Mouse (Mus musculus) neutrophil, adult 5-6 weeks (primary cell): Measurements from ENCODE around the gene Dnajc28. TPM values are rescaled to one million over a fixed set of nuclear protein-coding genes. Genes with fewer than 3 reads are reported as not detected.

Experiments used
- ATAC-seq: fragments of 151-379, 151-347 bp; 2 replicates; pipeline ENCODE4 v1.8.0; 2017; ENCODE audit warnings: mild to moderate bottlenecking, moderate TSS enrichment; ENCODE audit not compliant: insufficient number of reproducible peaks, poor library complexity, low FRiP score, severe bottlenecking; ENCODE audit errors: extremely low read depth
- total RNA-seq: library from RNA; stranded (forward); fragments of 200-1000 nt; gene quantifications from 2 replicates; pipeline ENCODE4 v1.2.3, GENCODE M21; 2017

The Dnajc28 gene
- total RNA-seq, 1 experiment from 2014 or later = 8.3 TPM

DNA sequence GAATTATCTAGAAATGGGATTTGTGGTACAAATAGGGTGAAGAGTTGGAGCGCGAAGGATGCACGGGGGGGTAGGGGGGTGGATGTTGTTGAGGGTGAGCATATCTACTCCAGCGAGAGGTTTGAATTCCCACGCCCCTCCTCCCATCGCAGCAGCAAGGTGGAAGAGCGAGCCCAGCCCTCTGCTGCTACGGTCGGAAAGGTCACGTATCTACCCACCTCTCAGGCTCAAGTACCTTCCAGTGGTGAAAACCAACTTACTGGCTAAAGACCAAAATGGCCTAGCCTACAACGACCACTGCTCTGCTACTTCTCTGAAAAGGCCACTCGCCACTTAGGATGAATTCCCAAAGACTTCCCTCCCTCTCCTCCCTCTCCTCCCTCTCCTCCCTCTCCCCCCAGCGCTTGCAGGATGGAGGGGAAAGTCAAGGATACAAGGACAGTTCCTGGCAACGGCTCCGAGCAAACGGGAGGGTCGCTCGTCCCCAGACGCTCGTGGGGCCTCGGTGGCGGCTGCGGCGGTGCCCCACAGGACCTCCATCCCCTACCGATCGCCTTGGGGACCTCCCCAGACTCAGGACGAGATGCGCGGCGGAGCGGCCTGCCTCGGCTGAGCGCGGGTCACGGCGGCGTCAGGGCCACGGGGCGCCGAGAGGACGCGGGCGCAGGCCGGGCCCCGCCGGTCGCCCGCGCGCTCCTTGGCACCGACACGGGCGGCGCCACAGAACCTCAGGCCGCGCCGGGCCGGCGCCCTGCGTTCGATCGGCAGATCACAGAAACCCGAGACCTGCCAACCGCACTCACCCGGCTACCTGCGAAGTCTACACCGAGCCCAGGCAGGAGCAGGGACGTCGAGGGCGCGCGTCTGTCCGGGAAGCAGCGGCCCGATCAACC, 21.8 kb downstream of the Dnajc28 start:
- no peak for ATAC-seq

DNA sequence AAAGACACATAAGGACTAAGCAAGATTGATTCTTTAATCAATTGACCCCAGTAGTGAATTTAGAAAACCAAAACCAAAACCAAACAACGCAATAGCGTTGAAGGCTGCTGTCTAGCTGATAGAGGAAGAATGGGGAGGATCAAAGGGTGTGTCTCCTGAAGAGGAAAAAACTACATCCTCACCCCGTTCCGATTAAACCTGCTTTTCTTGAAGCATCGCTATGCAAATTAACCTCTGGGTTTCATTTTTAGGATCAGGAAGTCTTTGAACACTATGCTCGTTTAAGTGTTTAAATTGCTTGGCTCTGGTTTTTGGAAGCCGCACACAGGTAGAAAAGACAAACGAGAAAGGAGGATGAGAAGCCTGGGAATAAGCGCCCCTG, 22.4 kb downstream of the Dnajc28 start:
- ATAC-seq = peak; percentile 33; the same call in 1 of the 2 replicates

DNA sequence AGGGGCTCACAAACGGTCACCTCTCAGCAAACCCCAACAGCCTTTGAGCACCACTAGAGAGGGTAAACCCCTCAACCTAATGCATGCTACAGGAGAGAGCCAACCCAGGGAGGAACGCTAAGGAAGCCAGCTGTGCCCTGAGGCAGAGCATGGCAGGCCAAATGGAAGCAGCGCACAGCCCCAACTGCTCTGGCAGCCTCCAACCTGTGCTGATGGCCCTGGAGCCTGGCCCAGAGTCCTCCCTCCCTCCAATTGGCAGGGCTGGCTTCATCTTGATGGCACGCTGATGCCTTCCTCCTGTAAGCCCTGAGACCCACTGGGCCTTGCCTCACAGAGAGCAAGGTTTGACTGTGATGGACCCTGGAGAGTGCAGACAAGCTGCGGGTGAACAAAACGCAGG, 23.8 kb downstream of the Dnajc28 start:
- no peak for ATAC-seq

DNA sequence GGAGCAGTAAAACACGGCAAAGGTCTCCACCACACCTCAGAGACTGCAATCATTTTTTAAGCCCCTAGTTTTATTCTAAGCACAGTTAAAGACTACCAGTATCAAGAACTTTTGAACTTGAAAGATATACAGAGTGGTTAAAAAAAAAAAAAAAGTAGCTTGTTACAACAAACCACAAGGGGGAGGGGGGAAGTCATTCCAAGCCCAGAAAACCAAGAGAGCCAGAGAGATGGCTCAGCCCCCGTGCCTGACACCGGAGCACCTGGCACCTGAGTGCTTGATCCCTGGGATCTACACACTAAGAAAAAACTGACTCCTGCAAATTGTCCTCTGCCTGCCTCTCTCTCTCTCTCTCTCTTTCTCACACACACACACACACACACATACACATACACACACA, 25.6 kb downstream of the Dnajc28 start:
- no peak for ATAC-seq

DNA sequence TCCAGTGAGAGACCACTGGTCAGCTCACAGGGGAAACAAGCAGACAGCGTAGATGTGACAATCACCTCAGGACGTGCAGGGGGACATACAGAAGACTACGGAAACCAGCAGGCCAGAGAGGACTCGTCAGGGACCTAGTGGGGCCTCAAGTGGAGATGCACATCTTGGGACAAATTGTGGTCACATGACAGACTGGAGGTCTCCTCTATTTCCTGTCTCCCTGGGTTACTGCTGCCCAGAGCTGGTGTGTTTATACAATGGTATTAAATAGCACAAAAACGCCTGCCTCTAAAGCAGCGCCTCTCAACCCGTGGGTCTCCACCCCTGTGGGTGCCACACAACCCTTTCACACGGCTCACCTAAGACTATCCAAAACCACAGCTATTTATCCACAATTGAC, 26.7 kb downstream of the Dnajc28 start:
- ATAC-seq = no peak

DNA sequence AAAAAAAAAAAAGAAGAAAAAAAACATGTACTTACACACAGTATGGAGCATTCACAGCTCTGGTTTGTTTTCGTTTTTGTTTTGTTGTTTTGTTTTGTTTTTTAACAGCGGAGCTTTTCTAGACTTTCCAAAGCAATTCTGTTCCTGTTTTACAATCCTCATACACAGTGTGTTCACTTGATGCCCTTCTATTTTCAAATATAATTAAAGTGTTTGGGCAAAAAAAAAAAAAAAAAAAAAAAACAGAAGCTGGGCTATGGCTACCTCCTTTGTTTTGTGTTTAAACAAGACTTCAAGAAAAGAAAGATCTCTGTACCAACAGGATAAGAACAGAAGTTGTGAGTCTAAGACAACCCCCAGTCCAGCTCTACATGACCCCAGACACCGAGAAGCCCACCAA, 30.1 kb downstream of the Dnajc28 start:
- ATAC-seq = no peak

DNA sequence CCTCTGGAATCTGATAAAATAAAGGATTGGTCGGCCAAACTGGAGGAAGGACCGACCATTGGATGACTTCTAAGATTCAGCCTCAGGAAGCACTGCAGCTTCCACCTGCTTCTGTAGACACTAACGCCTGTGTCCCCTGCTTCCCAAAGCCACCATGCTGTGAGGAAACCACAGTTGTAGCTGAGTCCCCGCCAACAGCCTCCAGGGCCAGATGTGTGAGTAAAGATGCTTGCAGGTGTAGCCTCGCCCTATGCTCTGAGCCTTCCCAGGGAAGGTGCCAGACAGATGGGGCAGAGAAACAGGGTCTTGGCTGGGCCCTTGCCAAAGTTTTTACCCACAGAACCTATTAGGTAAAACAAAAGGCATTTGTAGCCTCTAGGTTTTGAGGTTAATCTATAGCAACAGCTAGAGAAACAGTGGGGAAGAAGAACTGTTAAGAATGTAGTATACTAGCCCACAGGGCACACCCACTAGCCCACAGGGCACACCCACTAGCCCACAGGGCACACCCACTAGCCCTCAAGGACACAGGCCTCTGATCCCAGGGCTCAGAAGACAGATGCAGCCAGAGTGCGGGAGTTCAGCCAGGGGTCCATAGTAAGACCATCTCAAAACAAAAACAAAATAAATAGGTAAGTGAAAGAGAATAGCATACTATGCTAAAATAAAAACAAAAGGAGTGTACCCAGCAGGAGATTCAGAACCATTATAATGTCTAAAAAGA, 30.9 kb downstream of the Dnajc28 start:
- no peak for ATAC-seq

DNA sequence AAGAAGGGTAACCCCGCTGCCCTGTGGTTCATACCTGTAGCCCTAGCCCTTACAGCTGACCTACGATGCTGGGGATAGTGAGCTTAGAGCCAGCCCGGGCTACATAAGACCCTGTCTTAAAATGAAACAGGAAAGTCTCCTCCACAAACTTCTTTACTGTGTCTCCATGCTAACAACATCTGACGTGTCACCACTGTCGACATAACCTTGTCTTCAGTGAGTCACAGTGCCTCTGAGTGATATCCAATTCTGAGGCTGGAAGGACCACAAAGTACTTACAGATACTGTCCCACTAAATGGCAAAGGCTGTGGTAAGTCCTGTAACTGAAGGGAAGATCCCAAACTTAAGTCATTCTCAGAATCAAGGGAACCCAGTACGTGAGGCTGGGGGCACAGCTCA, 32.6 kb downstream of the Dnajc28 start:
- no peak for ATAC-seq

DNA sequence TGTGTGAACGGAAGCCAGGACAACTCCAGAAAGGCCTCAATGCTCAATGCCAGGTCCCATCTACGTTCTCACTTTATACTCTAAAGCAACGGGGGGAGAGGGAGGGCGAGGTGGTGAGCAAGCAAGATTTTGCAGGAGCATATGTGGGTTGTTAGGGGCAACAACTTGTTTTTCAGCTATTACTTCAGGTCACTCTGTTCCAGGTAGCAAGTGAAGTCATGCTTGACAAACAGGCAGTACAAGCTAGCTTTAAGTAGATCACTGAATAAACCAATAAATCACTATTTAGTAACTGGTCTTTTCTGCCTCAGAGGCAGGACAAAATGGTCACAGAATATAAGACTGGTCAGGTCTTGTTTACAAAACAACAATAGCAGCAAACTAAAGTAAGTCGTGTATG, 33.2 kb downstream of the Dnajc28 start:
- no peak for ATAC-seq

DNA sequence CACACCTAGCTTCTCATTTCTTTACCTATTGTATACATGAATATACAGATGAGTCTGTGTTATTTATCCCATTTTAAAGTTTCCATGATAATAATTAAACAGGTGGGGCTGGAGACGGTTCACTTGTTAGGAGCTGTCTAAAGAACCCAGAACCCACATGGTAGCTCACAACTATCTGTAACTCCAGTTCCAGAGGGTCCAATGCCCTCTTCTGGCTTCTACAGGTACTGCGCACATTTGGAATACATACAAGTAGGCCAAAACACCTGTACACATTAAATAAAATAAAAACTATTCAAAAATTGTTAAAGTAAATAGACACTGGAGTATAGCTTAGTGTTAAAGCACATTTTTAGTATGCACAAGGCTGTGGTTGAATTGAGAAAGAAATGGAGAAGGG, 36.5 kb downstream of the Dnajc28 start:
- 0 out of 2 replicates have a peak, but pooled peaks have one; percentile 30 for ATAC-seq

DNA sequence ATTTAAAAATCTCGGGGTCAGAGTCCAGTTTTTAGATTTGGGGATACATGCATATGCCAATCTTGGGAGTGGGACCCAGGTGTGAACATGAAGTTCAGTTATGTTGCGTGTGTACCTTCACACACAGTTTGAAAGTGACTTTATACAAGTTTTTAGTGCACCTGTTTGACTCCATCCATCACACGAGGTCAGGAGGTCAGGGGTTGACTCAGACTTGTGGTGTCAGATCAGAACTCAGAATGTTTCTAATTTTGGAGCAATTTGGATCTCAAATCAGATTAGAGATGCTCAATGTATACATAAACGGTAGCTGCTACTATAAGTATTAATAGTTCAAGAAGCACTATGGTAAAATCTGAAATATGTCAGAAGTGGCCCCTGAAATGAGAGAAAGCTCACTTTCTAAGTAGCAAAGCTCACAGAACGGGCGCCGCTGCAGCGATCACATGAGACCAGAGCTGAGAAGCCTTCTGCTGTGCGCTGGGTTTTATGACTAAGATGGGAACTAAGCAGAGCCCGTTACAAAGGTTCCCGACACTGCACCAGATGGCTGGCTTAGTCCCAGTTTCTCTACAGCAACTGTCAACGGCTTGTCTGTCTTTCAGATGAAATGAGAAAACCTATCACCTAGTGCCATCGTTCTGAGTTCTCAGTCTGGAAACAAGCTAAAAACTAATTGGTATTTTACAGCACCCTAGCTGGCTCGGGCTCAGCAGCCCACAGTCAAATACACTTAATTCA, 39.7 kb downstream of the Dnajc28 start:
- ATAC-seq = no peak

DNA sequence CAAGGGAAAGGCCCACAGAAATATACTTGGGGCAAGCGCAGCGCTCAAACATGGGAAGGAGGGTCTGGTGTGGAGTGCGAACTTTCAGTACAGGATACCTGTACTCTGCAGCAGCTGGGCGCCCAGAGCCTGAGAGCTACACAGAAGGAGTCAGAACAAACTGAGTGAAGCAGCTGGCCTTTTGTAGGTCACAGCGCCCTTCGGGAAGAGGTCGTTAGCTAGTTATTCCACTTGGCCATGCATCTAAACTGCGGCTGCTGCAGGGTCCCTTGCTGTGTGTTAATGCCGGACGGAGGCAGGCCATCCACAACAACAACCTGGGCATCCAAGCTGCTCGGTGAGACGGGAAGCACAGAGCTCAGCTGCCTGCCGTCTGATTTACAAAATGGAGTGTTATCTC, 43.7 kb downstream of the Dnajc28 start:
- no peak for ATAC-seq

DNA sequence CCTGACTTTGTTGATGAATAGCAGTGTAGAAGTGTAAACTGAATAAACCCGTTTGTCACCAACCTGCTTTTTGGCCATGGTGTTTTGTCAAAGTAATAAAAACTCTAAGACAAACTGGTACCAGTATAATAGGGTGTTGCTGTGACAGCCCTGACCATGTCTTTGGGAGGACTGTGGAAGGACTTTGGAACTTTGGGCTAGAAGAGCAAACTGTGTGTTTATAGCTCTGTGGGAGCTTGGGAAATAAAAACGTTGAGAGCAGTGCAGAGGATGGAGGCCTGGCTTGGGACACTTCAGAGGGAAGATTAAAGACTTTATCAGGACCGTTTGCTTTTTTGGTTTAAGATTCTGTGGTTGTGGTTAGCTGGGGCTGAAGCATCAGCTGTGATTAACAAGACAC, 47.7 kb downstream of the Dnajc28 start:
- no peak for ATAC-seq

DNA sequence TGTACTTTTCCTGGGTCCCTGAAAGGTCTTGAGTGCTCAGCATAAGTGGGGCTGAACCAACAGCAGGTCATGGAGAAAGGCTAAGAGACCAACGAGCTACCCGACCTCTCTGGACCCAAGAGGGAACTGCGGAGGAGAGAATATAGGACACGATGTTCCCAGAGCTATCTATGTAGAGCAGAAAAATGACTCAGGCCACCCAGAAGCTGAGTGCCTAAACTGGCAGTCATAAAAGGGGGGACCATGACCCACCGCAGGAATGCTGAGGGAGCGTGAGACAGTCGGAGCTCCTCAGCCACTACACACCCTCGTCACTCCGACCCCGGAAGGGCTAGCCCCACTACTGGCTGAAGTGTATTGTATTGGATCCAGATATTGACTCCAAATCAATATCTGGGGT, 49.9 kb downstream of the Dnajc28 start:
- ATAC-seq = no peak

DNA sequence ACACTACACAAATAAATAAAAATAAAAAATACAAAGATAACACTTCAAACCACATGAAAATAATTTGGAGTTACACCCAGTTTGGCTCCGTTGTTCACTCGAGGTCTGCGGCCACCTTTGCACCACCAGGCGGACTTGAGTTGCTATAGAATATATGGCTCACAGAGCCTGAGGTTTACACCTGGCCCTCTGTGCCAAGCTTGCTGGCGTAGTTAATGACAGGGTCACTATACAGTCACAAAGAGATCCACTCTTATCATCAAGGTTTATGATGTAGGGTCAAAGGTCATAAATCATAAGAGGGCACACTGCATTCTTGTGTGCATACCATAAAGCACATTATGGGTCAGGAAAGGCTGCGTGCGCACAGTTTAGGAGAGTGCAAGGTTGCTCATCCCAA, 52.8 kb downstream of the Dnajc28 start:
- no peak for ATAC-seq

DNA sequence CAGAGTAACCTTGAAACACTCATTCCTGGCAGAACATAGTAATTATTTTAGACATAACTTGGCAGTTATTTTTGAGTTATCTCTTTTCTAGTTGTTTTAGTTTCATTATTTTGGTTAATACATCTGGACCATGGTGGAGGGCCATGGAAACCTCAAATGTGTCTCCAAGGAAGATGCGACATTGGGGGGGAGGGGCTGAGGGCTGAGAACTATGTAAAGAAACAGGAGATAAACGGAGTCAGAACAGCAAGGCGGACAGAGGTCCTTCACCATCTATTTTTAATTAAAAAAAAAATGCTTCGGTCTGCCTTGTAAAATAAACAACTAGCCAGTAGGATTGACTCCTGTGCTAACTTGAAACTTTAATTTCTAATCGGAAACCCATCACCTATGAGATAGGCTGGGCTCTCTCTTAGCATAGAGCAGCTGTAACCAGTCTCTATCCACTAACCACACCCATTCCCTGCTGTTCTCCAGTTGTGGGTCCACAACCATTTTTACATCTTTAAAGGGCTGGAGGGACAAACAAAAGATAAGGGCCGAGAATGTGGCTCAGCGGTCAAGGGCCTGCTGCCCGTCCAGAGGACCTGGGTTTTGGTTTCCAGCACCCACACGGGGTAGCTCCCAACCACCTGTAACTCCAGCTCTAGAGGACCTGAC, 53.4 kb downstream of the Dnajc28 start:
- ATAC-seq = no peak

DNA sequence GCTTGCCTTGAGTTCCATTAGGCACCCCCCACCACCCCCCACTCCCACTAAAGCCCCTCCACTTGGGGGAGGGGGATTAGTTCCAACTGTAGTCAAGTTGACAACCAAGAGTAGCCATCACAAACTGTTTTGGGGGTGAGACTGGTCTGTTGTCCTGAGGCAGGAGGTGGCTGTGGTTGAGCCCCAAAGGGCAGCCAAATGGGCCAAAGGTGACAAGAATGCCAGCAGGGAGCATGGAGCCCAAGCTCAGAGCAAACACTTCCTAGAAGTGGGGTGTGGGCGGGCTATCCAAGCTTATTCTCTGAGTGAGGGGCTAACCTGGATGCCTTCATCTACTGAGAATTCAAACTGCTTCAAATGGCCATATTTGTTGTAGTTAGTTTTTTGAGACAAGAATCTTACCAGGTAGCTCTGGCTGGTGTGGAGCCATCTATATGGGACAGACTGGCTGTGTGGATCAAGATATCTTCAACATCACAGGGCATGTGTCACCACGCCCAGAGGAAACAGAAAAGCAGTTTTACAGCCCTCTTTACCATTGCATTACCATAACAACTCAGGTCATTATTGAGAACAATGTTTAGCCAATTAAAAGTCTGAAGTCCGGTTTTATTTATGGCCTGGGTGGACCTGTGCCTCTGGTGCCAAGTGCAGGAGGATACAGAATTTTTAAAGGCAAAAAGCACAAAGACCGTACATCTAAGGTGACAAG, 54.1 kb downstream of the Dnajc28 start:
- no peak for ATAC-seq
